Mouse (Mus musculus) kidney, embryonic 15.5 days (tissue): Measurements from ENCODE around the gene Tpo. TPM values are rescaled to one million over a fixed set of nuclear protein-coding genes. Genes with fewer than 3 reads are reported as not detected.

Experiments used
- ATAC-seq: fragments of 200-750 bp; cut with Nextera tagmentation; replicated peaks from 2 replicates; pipeline ENCODE4 v1.8.0; 2017; ENCODE audit warnings: moderate TSS enrichment; ENCODE audit not compliant: low FRiP score
- H3K27ac ChIP-seq: fragments of 300-500 bp; sonication (generic); 2 replicates; pipeline ENCODE4 v1.5.1; 2015; ENCODE audit warnings: mild to moderate bottlenecking, inconsistent platforms
- H3K27me3 ChIP-seq: fragments of 300-500 bp; sonication (generic); 2 replicates; pipeline ENCODE4 v1.6.1; 2015; ENCODE audit warnings: inconsistent platforms
- H3K36me3 ChIP-seq: fragments of 300-500 bp; sonication (generic); 2 replicates; pipeline ENCODE4 v1.6.1; 2015; ENCODE audit warnings: inconsistent platforms
- H3K4me1 ChIP-seq: fragments of 300-500 bp; sonication (generic); 2 replicates; pipeline ENCODE4 v1.6.1; 2015; ENCODE audit warnings: inconsistent platforms
- H3K4me2 ChIP-seq: fragments of 300-500 bp; sonication (generic); 2 replicates; pipeline ENCODE4 v1.6.1; 2015; ENCODE audit warnings: moderate library complexity, mild to moderate bottlenecking, inconsistent platforms
- H3K4me3 ChIP-seq: fragments of 300-500 bp; sonication (generic); replicated peaks from 2 replicates; pipeline ENCODE4 v1.5.1; 2015; ENCODE audit warnings: mild to moderate bottlenecking, inconsistent platforms
- H3K9ac ChIP-seq: fragments of 300-500 bp; sonication (generic); 2 replicates; pipeline ENCODE4 v1.6.1; 2015; ENCODE audit warnings: mild to moderate bottlenecking, inconsistent platforms
- H3K9me3 ChIP-seq: fragments of 300-500 bp; sonication (generic); replicated peaks from 2 replicates; pipeline ENCODE4 v1.6.1; 2016; ENCODE audit warnings: inconsistent platforms
- WGBS: fragments of 180-500 bp; shearing (Covaris S2); methylation state at CpG from one replicate; pipeline ENCODE4 v1.1.7; 2015; ENCODE audit warnings: mixed read lengths; 5-methylcytosine and 5-hydroxymethylcytosine counted together
- polyA plus RNA-seq: library from polyadenylated mRNA; unstranded; fragments of >200 nt; fragmentation: Nextera tagmentation; extraction: Ambion mirVana; gene quantifications from 2 replicates; pipeline ENCODE4 v1.2.1, GENCODE M21; 2015

Gene Tpo
- polyA plus RNA-seq, 1 experiment from 2014 or later, result not detected

- H3K36me3 ChIP-seq, result no peaks in the 10 kb centered on the region
- 30% methylated on average over 6 of the region's 6 CpGs for WGBS
Observed at GRCm38 (mm10) chr12:30062118-30062505, 70.3 kb downstream of the Tpo start.

DNA sequence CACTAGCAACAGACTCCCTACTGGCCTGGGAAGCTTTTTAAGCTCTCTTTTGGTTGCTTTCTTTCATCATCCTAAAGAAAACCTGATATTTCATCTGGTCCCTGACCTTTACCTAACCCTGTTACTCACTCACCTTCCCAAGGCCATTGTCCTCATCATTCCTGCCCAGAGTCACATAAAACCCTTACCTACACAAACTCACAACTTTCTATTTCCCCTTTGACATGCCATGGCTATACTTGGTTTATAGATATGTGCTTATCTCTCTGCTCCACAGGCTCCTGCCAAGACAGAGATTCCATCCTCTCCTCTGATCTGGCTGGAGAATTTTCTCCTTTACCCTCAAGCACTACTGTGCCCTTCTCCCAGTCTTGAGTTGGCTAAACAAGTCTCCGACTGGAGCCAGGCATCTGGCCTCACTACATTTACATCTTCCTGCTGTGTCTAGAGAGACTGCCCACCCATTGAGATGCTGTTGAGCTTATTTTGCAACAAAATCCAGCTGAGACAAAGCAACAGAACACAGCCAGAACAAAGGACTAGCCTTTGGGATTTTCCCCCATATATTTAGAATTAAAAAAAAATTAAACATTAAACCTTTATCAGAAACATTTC, 70.8 kb downstream of the Tpo start:
- no peak overlapping the region for H3K27ac ChIP-seq
- H3K4me1 ChIP-seq, result no peaks in the 10 kb centered on the region
- WGBS, result 36% methylated on average over 1 of the region's 1 CpGs
- no peak for ATAC-seq
- H3K27me3 ChIP-seq, result 0 out of 2 replicates have a peak, but pooled peaks cover 4% of the 10 kb centered on the region
- no peak overlapping the region for H3K4me3 ChIP-seq
- no peak overlapping the region for H3K4me2 ChIP-seq
- no peak overlapping the region for H3K9ac ChIP-seq
- H3K36me3 ChIP-seq, result no peaks in the 10 kb centered on the region
- H3K9me3 ChIP-seq, result no peaks in the 10 kb centered on the region

More at GRCm38 (mm10) chr12:30062118-30062505, 70.3 kb downstream of the Tpo start:
- no peak overlapping the region for H3K4me3 ChIP-seq
- no peaks in the 10 kb centered on the region for H3K4me1 ChIP-seq
- H3K9me3 ChIP-seq, result no peaks in the 10 kb centered on the region
- H3K27me3 ChIP-seq, result 0 out of 2 replicates have a peak, but pooled peaks cover 4% of the 10 kb centered on the region
- no peak for ATAC-seq
- no peak overlapping the region for H3K27ac ChIP-seq
- no peak overlapping the region for H3K4me2 ChIP-seq
- no peak overlapping the region for H3K9ac ChIP-seq

DNA sequence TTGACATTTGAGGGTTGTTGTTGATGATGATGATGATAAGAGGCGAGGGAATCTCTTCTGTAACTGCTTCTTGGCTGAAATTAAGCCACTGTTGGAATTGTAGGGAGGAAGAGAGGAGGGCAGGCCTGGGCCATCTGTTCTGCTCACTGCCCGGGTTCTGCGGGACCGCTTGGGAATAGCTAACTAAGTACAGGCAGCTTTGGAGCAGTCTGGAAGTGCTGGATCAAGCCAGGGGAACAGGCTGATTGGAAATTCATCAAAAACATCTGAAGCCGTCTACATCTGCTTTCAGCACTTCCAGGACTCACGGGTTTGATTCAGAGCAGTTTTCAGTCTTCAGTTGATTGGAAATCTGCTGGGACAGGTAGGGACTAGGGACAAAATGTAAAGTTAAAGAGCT, 74.4 kb downstream of the Tpo start:
- Histone ChIP-seq H3K27me3 (0 out of 2 replicates have a peak, but pooled peaks cover 4% of the 10 kb centered on the region), H3K36me3 (no peaks in the 10 kb centered on the region), H3K9ac (no peak overlapping the region), H3K27ac (no peak overlapping the region), H3K4me1 (no peaks in the 10 kb centered on the region), H3K4me3 (no peak overlapping the region), H3K4me2 (no peak overlapping the region), H3K9me3 (no peaks in the 10 kb centered on the region)
- no peak for ATAC-seq
- 73% methylated on average over 6 of the region's 6 CpGs for WGBS

DNA sequence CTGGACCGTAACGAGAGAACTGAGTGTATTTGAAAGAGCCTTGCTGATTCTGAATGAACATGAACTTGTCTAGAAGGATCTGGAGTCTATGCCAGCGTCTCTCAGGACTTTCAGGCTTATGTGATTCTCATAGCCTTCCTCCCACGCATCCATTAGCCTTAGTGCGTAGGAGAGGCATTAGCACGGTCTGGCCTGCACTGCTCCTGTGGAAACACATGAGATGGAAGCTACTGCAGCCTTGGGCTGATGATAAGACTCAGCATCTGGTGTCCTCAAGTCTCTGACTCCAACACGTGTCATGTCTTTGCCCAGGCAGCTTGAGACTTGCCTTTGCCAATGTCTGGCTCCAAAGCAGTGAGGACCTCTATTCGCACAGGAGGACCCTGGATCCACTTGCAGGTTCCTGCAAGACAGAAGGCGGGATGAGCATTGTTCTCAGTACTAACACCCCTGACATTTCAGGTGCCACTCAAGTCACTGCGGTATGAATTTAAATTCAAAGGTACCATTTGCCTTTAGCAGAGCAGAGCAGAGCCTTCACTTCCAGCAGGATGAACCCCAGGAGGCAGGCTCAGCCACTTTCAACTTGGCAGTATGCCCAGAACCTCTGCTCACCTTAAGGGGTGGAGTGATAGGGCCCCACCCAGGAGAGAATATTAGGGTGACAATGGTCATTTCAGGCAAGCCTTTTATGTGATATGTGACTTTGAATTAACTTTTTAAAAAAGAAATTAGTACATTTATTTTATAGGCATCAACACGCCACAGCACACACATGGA, 77.5 kb downstream of the Tpo start:
- WGBS, result 79% methylated on average over 11 of the region's 11 CpGs
- no peak overlapping the region for H3K27ac ChIP-seq
- no peak for ATAC-seq
- H3K9me3 ChIP-seq, result no peaks in the 10 kb centered on the region
- no peak overlapping the region for H3K4me2 ChIP-seq
- no peak overlapping the region for H3K9ac ChIP-seq
- H3K27me3 ChIP-seq, result 0 out of 2 replicates have a peak, but pooled peaks cover 4% of the 10 kb centered on the region
- no peak overlapping the region for H3K4me3 ChIP-seq
- H3K36me3 ChIP-seq, result no peaks in the 10 kb centered on the region
- H3K4me1 ChIP-seq, result no peaks in the 10 kb centered on the region

GRCm38 (mm10) chr12:30050235-30050634, 82.2 kb downstream of the Tpo start:
- Histone ChIP-seq H3K9me3 (no peaks in the 10 kb centered on the region), H3K36me3 (no peaks in the 10 kb centered on the region), H3K27ac (no peak overlapping the region), H3K4me2 (no peak overlapping the region), H3K27me3 (no peaks in the 10 kb centered on the region), H3K4me1 (no peaks in the 10 kb centered on the region), H3K4me3 (no peak overlapping the region), H3K9ac (no peak overlapping the region)
- 17% methylated on average over 4 of the region's 4 CpGs for WGBS
- ATAC-seq, result no peak

DNA sequence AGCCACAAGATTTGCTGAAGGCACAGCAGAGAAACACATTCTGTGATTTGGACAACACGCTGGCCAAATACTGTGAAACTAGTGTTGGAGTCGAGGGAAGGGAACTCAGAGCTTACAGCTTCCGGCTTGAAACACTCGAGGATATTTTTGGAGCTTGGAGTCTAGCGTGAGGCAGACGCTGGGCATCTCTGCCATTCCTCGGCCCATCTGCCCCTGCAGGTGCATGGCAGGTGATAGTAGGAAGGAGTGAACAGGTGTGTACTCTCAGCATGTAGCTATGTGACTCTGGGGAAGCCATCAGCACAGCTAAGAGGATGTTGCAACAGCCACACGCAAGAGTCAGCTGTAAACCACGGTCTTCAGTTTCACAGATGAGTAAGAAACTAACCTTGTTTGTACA, 82.6 kb downstream of the Tpo start:
- H3K9me3 ChIP-seq, result no peaks in the 10 kb centered on the region
- H3K4me3 ChIP-seq, result no peak overlapping the region
- H3K27me3 ChIP-seq, result no peaks in the 10 kb centered on the region
- no peak overlapping the region for H3K9ac ChIP-seq
- H3K36me3 ChIP-seq, result no peaks in the 10 kb centered on the region
- ATAC-seq, result no peak
- WGBS, result 85% methylated on average over 9 of the region's 9 CpGs
- H3K4me1 ChIP-seq, result no peaks in the 10 kb centered on the region
- H3K27ac ChIP-seq, result no peak overlapping the region
- H3K4me2 ChIP-seq, result no peak overlapping the region

- no peak for ATAC-seq
- H3K4me3 ChIP-seq, result no peak overlapping the region
- H3K27ac ChIP-seq, result no peak overlapping the region
- H3K36me3 ChIP-seq, result no peaks in the 10 kb centered on the region
- H3K9ac ChIP-seq, result no peak overlapping the region
- no peaks in the 10 kb centered on the region for H3K4me1 ChIP-seq
- H3K9me3 ChIP-seq, result no peaks in the 10 kb centered on the region
- no peak overlapping the region for H3K4me2 ChIP-seq
- WGBS, result 84% methylated on average over 4 of the region's 6 CpGs
- H3K27me3 ChIP-seq, result no peaks in the 10 kb centered on the region
Observed at GRCm38 (mm10) chr12:30048848-30049247, 83.6 kb downstream of the Tpo start.

DNA sequence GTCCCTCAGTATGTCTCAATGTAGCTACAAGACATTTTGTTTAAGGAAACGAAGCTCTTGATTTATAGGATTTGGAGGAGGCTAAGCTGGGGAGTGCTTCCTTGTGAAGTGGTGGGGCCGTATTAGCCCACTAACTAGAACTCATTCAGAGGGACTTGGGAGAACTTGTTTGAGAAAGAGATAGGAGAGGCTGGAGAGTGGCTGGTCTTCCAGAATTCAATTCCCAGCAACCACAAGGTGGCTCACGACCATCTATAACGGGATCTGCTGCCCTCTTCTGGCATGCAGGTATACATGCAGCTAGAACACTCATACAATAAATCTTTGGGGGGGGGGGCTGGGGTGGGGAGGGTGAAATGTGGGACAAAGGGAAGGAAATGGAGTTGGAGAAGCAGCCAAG, 92.3 kb downstream of the Tpo start:
- Histone ChIP-seq H3K4me2 (no peak overlapping the region), H3K27ac (0 out of 2 replicates have a peak overlapping the region, but pooled peaks have one; percentile 43), H3K4me3 (no peak overlapping the region), H3K27me3 (no peaks in the 10 kb centered on the region), H3K9ac (no peak overlapping the region), H3K4me1 (peaks cover 4% of the 10 kb centered on the region; the same call in 1 of the 2 replicates), H3K9me3 (no peaks in the 10 kb centered on the region), H3K36me3 (no peaks in the 10 kb centered on the region)
- no peak for ATAC-seq
- WGBS, result 12% methylated on average over 4 of the region's 4 CpGs

DNA sequence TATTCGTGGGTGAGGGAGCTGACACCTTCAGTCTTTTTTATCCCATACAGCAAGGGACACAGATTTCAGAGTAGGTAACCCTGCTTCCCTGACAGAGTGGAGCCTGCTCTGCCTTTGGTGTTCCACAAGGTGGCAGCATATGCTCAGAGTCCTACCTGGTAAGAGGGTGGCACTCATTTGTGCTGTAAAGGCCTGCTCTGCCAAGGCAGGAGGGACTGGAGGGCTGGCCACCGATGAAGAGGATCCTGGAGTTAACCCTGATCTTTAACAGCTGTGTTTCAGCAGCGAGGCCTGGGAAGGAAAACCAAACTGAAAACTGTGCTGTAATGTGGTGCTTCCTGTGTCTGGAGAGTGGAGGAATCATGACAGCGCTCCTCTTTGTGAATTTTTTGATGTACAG, 92.9 kb downstream of the Tpo start:
- Histone ChIP-seq H3K27ac (0 out of 2 replicates have a peak overlapping the region, but pooled peaks have one; percentile 43), H3K36me3 (no peaks in the 10 kb centered on the region), H3K9ac (no peak overlapping the region), H3K4me1 (peaks cover 4% of the 10 kb centered on the region; the same call in 1 of the 2 replicates), H3K27me3 (no peaks in the 10 kb centered on the region), H3K4me2 (no peak overlapping the region), H3K4me3 (no peak overlapping the region), H3K9me3 (no peaks in the 10 kb centered on the region)
- 41% methylated on average over 4 of the region's 4 CpGs for WGBS
- ATAC-seq, result peak; percentile 55; the same call in 1 of the 2 replicates

DNA sequence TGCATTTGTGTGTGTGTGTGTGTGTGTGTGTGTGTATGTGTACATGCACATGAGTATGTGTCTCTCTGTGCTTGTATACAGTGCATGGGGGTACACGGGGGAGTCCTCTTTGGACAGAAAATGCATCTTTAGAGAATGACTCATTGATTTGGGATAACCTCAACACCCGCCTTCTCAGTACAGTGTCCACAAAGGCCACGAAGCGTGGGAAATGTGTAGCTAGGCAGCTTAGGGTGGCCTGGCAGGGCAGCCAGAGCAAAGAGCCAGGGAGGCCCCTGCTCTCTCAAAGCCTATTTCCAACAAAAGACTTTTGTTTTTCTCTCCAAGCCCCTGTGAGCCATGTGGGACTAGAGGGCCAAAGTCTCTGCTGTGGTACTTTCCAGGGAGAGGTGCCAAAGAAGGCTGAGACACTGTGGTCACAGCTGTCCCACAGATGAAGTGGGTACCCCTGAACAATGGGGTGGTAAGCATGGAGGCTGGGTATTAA, 95.8 kb downstream of the Tpo start:
- no peak for ATAC-seq
- peaks cover 4% of the 10 kb centered on the region; the same call in 1 of the 2 replicates for H3K4me1 ChIP-seq
- no peak overlapping the region for H3K4me2 ChIP-seq
- no peak overlapping the region for H3K27ac ChIP-seq
- no peaks in the 10 kb centered on the region for H3K9me3 ChIP-seq
- WGBS, result 79% methylated on average over 4 of the region's 4 CpGs
- no peak overlapping the region for H3K4me3 ChIP-seq
- H3K27me3 ChIP-seq, result no peaks in the 10 kb centered on the region
- no peaks in the 10 kb centered on the region for H3K36me3 ChIP-seq
- no peak overlapping the region for H3K9ac ChIP-seq

DNA sequence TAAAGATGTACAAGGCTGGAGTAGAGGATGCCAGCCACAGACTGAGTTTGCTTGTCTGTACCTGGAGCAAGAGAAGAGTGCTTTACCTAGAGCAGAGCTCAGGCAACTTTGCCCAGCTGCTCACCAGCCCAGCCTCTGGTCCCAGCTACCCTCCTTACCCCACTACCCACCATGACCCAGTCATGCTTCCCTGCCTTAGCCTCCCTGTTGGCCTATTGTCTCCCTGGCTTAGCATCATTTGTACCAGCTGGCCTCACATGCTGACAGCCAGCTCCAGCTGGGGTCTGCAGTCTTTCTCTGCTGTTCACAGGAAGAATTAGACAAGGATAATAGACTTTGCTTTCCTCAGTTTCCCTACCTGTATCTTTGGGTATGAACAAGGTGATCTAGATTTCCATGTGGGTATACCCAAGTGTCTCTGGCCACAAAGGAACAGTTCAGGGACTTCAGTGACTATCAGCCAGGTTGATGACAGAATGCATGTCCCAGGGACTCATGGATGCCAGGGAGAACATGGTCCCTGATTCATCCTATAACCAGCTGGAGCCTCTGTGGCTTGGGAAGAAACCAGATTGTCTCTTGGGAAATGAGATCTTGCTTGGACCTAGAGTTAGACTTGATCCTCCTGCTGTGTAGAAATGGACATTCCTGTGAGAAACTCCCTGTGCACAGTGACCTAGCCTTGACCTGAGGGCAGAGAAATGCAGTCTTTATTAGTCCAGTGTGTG, 96.4 kb downstream of the Tpo start:
- H3K9ac ChIP-seq, result no peak overlapping the region
- H3K4me3 ChIP-seq, result no peak overlapping the region
- H3K9me3 ChIP-seq, result no peaks in the 10 kb centered on the region
- no peak overlapping the region for H3K4me2 ChIP-seq
- H3K27me3 ChIP-seq, result no peaks in the 10 kb centered on the region
- H3K27ac ChIP-seq, result no peak overlapping the region
- peaks cover 4% of the 10 kb centered on the region; the same call in 1 of the 2 replicates for H3K4me1 ChIP-seq
- no peak for ATAC-seq
- H3K36me3 ChIP-seq, result no peaks in the 10 kb centered on the region

DNA sequence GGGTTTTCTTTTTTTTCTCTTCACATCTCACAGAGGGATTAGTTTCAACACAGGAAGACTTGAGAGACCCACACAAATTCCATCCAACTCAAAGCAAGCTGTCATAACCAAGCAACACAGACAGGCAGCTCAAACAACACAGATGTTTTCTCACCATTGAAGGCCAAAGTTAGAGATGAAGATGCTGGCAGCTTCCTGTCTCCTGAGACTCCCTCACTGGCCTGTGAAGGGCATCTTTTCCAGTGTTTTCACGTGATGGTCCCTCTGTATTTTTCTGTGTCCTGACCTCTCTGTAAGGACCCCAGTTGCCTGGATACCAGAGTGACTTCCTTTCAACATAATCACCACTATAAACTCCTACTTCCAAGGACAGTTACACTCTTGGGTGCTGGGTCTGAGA, 97.0 kb downstream of the Tpo start:
- H3K27me3 ChIP-seq, result no peaks in the 10 kb centered on the region
- H3K4me1 ChIP-seq, result peaks cover 2% of the 10 kb centered on the region; the same call in 1 of the 2 replicates
- ATAC-seq, result no peak
- 38% methylated on average over 1 of the region's 1 CpGs for WGBS
- H3K9me3 ChIP-seq, result no peaks in the 10 kb centered on the region
- no peak overlapping the region for H3K9ac ChIP-seq
- no peak overlapping the region for H3K27ac ChIP-seq
- H3K36me3 ChIP-seq, result no peaks in the 10 kb centered on the region
- H3K4me3 ChIP-seq, result no peak overlapping the region
- H3K4me2 ChIP-seq, result no peak overlapping the region
